Mouse (Mus musculus) bone marrow, adult 2 months (tissue): ENCODE results near the gene Rabgap1l. TPM values are rescaled to one million over a fixed set of nuclear protein-coding genes. Genes with fewer than 3 reads are reported as not detected.

ENCODE experiments used
- H3K27ac ChIP-seq: fragments of 200-500 bp; 2 replicates; pipeline ENCODE4 v1.5.1; 2012; ENCODE audit warnings: low read depth, mild to moderate bottlenecking, control low read depth, inconsistent platforms, low read length; ENCODE audit not compliant: control insufficient read depth, poor library complexity, insufficient read depth
- H3K4me1 ChIP-seq: fragments of 200-500 bp; 2 replicates; pipeline ENCODE4 v1.6.1; 2011; ENCODE audit warnings: low read length; ENCODE audit not compliant: control insufficient read depth, insufficient read depth
- H3K4me3 ChIP-seq: fragments of 200-500 bp; replicated peaks from 2 replicates; pipeline ENCODE3; 2011; ENCODE audit warnings: mild to moderate bottlenecking, low read depth, low read length, control low read depth; ENCODE audit not compliant: control insufficient read depth
- CTCF ChIP-seq: fragments of 200-500 bp; IDR thresholded peaks from 2 replicates; pipeline ENCODE4 v1.5.1; 2011; ENCODE audit warnings: low read length, control low read depth; ENCODE audit not compliant: control insufficient read depth, insufficient read depth
- POLR2A ChIP-seq: fragments of 200-500 bp; IDR thresholded peaks from 2 replicates; pipeline ENCODE4 v1.6.1; 2011; ENCODE audit warnings: low read depth, mild to moderate bottlenecking, control low read depth, low read length, borderline replicate concordance; ENCODE audit not compliant: control insufficient read depth
- WGBS: fragments of 180-500 bp; shearing (Covaris S2); methylation state at CpG from one replicate; pipeline ENCODE4 v1.1.7; 2018; 5-methylcytosine and 5-hydroxymethylcytosine counted together
- polyA plus RNA-seq: library from polyadenylated mRNA; stranded (reverse); fragments of >200 nt; gene quantifications from 2 replicates; pipeline ENCODE4 v1.2.4, GENCODE M21; 2011; ENCODE audit warnings: low replicate concordance; ENCODE audit not compliant: missing spikeins, insufficient read depth, insufficient read length

Rabgap1l gene
- polyA plus RNA-seq, 1 experiment = 73.4 TPM

- Histone ChIP-seq H3K4me1 (no peaks in the 10 kb centered on the region; the same call in none of the 2 replicates), H3K4me3 (no peak overlapping the region), H3K27ac (no peak overlapping the region)
- 78% methylated on average over 3 of the region's 3 CpGs for WGBS
- TF ChIP-seq POLR2A (no peak), CTCF (no peak)
Observed at GRCm38 (mm10) chr1:160281337-160282084, 511.5 kb downstream of the Rabgap1l start.

GRCm38 (mm10) chr1:160280603-160281002 is 512.4 kb downstream of the Rabgap1l start:
- no peak overlapping the region for H3K4me3 ChIP-seq
- H3K27ac ChIP-seq = no peak overlapping the region
- 9% methylated on average over 4 of the region's 4 CpGs for WGBS
- TF ChIP-seq CTCF (no peak), POLR2A (no peak)
- no peaks in the 10 kb centered on the region; the same call in none of the 2 replicates for H3K4me1 ChIP-seq

- no peak for TF ChIP-seq POLR2A
- no peak for TF ChIP-seq CTCF
- H3K27ac ChIP-seq = no peak overlapping the region
- 91% methylated on average over 3 of the region's 3 CpGs for WGBS
- H3K4me3 ChIP-seq = no peak overlapping the region
- no peaks in the 10 kb centered on the region; the same call in none of the 2 replicates for H3K4me1 ChIP-seq
Observed at GRCm38 (mm10) chr1:160277940-160278682, 514.9 kb downstream of the Rabgap1l start.

GRCm38 (mm10) chr1:160275248-160275647 is 517.8 kb downstream of the Rabgap1l start:
- WGBS = 80% methylated on average over 2 of the region's 2 CpGs

GRCm38 (mm10) chr1:160273133-160273743 is 519.8 kb downstream of the Rabgap1l start:
- 64% methylated on average over 7 of the region's 7 CpGs for WGBS
- Histone ChIP-seq H3K4me1 (no peaks in the 10 kb centered on the region), H3K4me3 (no peak overlapping the region), H3K27ac (no peak overlapping the region)
- TF ChIP-seq CTCF (no peak), POLR2A (no peak)

More at GRCm38 (mm10) chr1:160275248-160275647, 517.8 kb downstream of the Rabgap1l start:
- Histone ChIP-seq H3K27ac (no peak overlapping the region), H3K4me3 (no peak overlapping the region), H3K4me1 (no peaks in the 10 kb centered on the region)
- TF ChIP-seq POLR2A (no peak), CTCF (no peak)

GRCm38 (mm10) chr1:160271282-160271967 is 521.6 kb downstream of the Rabgap1l start:
- H3K4me1 ChIP-seq = peaks cover 1% of the 10 kb centered on the region; the same call in 1 of the 2 replicates
- 51% methylated on average over 1 of the region's 1 CpGs for WGBS
- no peak for TF ChIP-seq POLR2A
- no peak for TF ChIP-seq CTCF

GRCm38 (mm10) chr1:160268322-160268721 is 524.7 kb downstream of the Rabgap1l start:
- Histone ChIP-seq H3K4me1 (peaks cover 3% of the 10 kb centered on the region; the same call in 1 of the 2 replicates), H3K4me3 (no peak overlapping the region), H3K27ac (no peak overlapping the region)
- 4% methylated on average over 3 of the region's 3 CpGs for WGBS
- TF ChIP-seq POLR2A (no peak), CTCF (no peak)

More at GRCm38 (mm10) chr1:160271282-160271967, 521.6 kb downstream of the Rabgap1l start:
- Histone ChIP-seq H3K27ac (no peak overlapping the region), H3K4me3 (no peak overlapping the region)

GRCm38 (mm10) chr1:160263630-160264346 is 529.2 kb downstream of the Rabgap1l start:
- TF ChIP-seq CTCF (no peak), POLR2A (no peak)
- H3K4me1 ChIP-seq = peaks cover 3% of the 10 kb centered on the region; the same call in 1 of the 2 replicates
- H3K27ac ChIP-seq = no peak overlapping the region
- no peak overlapping the region for H3K4me3 ChIP-seq
- WGBS = 82% methylated on average over 16 of the region's 16 CpGs
